Mouse (Mus musculus) kidney, embryonic 16.5 days (tissue): ENCODE measurements around the gene Wfdc18. TPM values are rescaled to one million over a fixed set of nuclear protein-coding genes. Genes with fewer than 3 reads are reported as not detected.

ENCODE experiments used
- polyA plus RNA-seq: library from polyadenylated mRNA; unstranded; fragments of >200 nt; fragmentation: Nextera tagmentation; extraction: Ambion mirVana; gene quantifications from 2 replicates; pipeline ENCODE4 v1.2.1, GENCODE M21; 2015

Gene Wfdc18
- polyA plus RNA-seq, 1 experiment from 2014 or later = not detected

Other genes starting within 250 kb of the Wfdc18 start
- gene Mmp28, start 245.9 kb upstream of the Wfdc18 start, polyA plus RNA-seq = 1.7 and 1.8 TPM in 2 replicates
- gene Taf15, start 235.9 kb upstream of the Wfdc18 start, polyA plus RNA-seq = 8.3 and 14.6 TPM in 2 replicates
- 0.07 TPM in 1 of 2 replicates, not detected in the other for gene Heatr9, start 186.8 kb upstream of the Wfdc18 start, polyA plus RNA-seq
- gene Ccl5, start 178.5 kb upstream of the Wfdc18 start, polyA plus RNA-seq = 0.37 and 0.52 TPM in 2 replicates
- 2.2 and 3.5 TPM in 2 replicates for gene Ccl9, start 130.4 kb upstream of the Wfdc18 start, polyA plus RNA-seq
- gene Ccl6, start 115.9 kb upstream of the Wfdc18 start, polyA plus RNA-seq = 5.3 and 5.4 TPM in 2 replicates
- not detected in 2 replicates for gene Rpl9-ps1, start 63.4 kb upstream of the Wfdc18 start, polyA plus RNA-seq
- 0.48 and 0.50 TPM in 2 replicates for gene Ccl3, start 59.7 kb upstream of the Wfdc18 start, polyA plus RNA-seq
- 0.60 and 0.85 TPM in 2 replicates for gene Ccl4, start 46.4 kb upstream of the Wfdc18 start, polyA plus RNA-seq
- 0.86 and 1.5 TPM in 2 replicates for gene Wfdc17, start 5.0 kb upstream of the Wfdc18 start, polyA plus RNA-seq
- 0.71 TPM in 1 of 2 replicates, not detected in the other for gene Wfdc21, start 37.9 kb downstream of the Wfdc18 start, polyA plus RNA-seq
- 23.6 and 27.2 TPM in 2 replicates for gene Heatr6, start 44.7 kb downstream of the Wfdc18 start, polyA plus RNA-seq
- 90.9 and 104 TPM in 2 replicates for gene Hnf1b, start 141.0 kb downstream of the Wfdc18 start, polyA plus RNA-seq
- 35.4 and 39.0 TPM in 2 replicates for gene Ddx52, start 233.0 kb downstream of the Wfdc18 start, polyA plus RNA-seq